Mouse (Mus musculus): ENCODE measurements around the gene Gimap8.

The Gimap8 gene

GRCm38 (mm10) chr6:48637811-48638500, 9.1 kb upstream of the Gimap8 start:
- DNase-seq (ENCODE audit: low read depth, low spot score), result no peak

- no peak for DNase-seq (ENCODE audit: low read depth, low spot score)
These were observed 8.5 kb upstream of the Gimap8 start for GRCm38 (mm10) chr6:48638553-48638952.

- no peak for DNase-seq (ENCODE audit: low read depth, low spot score)
These were observed 5.6 kb upstream of the Gimap8 start for GRCm38 (mm10) chr6:48641391-48641790.

- DNase-seq (ENCODE audit: low read depth, low spot score), result no peak
These were observed 4.2 kb upstream of the Gimap8 start for GRCm38 (mm10) chr6:48642764-48643292.

GRCm38 (mm10) chr6:48645660-48646308, 1.2 kb upstream of the Gimap8 start:
- no peak for DNase-seq (ENCODE audit: low read depth, low spot score)

- DNase-seq (ENCODE audit: low read depth, low spot score), result no peak
These were observed 734 bp upstream of the Gimap8 start for GRCm38 (mm10) chr6:48646309-48646690.

- DNase-seq (ENCODE audit: low read depth, low spot score), result no peak
These were observed 577 bp downstream of the Gimap8 start for GRCm38 (mm10) chr6:48647611-48648010.

GRCm38 (mm10) chr6:48648779-48649178, 1.7 kb downstream of the Gimap8 start:
- no peak for DNase-seq (ENCODE audit: low read depth, low spot score)

- no peak for DNase-seq (ENCODE audit: low read depth, low spot score)
These were observed 3.0 kb downstream of the Gimap8 start for GRCm38 (mm10) chr6:48650041-48650440.

- no peak for DNase-seq (ENCODE audit: low read depth, low spot score)
These were observed 11.7 kb downstream of the Gimap8 start for GRCm38 (mm10) chr6:48658721-48659120.

GRCm38 (mm10) chr6:48664750-48665149, 17.7 kb downstream of the Gimap8 start:
- DNase-seq (ENCODE audit: low read depth, low spot score), result no peak

GRCm38 (mm10) chr6:48665471-48665870, 18.4 kb downstream of the Gimap8 start:
- DNase-seq (ENCODE audit: low read depth, low spot score), result no peak

GRCm38 (mm10) chr6:48666159-48666586, 19.1 kb downstream of the Gimap8 start:
- no peak for DNase-seq (ENCODE audit: low read depth, low spot score)

- no peak for DNase-seq (ENCODE audit: low read depth, low spot score)
These were observed 21.0 kb downstream of the Gimap8 start for GRCm38 (mm10) chr6:48668022-48668421.

GRCm38 (mm10) chr6:48669446-48669969, 22.5 kb downstream of the Gimap8 start:
- DNase-seq (ENCODE audit: low read depth, low spot score), result no peak

GRCm38 (mm10) chr6:48674291-48675058, 27.4 kb downstream of the Gimap8 start:
- DNase-seq (ENCODE audit: low read depth, low spot score), result no peak

GRCm38 (mm10) chr6:48675400-48675930, 28.4 kb downstream of the Gimap8 start:
- no peak for DNase-seq (ENCODE audit: low read depth, low spot score)

GRCm38 (mm10) chr6:48675931-48676859, 29.2 kb downstream of the Gimap8 start, which contains the start of gene Gimap9:
Gimap9 (plus strand) TSS chr6:48676129.
- DNase-seq (ENCODE audit: low read depth, low spot score), result no peak

GRCm38 (mm10) chr6:48676860-48677415, 29.9 kb downstream of the Gimap8 start:
- no peak for DNase-seq (ENCODE audit: low read depth, low spot score)
